Mouse (Mus musculus) G1E (cell line): ENCODE measurements around the gene Yif1b.

ENCODE experiments used
- CTCF ChIP-seq: IDR thresholded peaks from 2 replicates; pipeline ENCODE4 v1.5.1; 2012; ENCODE audit warnings: low read depth, low read length, inconsistent platforms, mixed read lengths
- GATA2 ChIP-seq: IDR thresholded peaks from 2 replicates; pipeline ENCODE4 v1.6.1; 2012; ENCODE audit warnings: low read depth, low read length, inconsistent platforms, borderline replicate concordance

- TF ChIP-seq CTCF (no peak), GATA2 (no peak)
These were observed 15.7 kb downstream of the Yif1b start for GRCm38 (mm10) chr7:29253842-29254241.
